Mouse (Mus musculus) neutrophil, adult 65 days (primary cell): ENCODE measurements around the gene Fam174b. TPM values are rescaled to one million over a fixed set of nuclear protein-coding genes. Genes with fewer than 3 reads are reported as not detected.

Source experiments
- total RNA-seq: library from RNA; stranded (reverse); gene quantifications from 2 replicates; pipeline ENCODE4 v1.2.4, GENCODE M21; 2023

Fam174b gene
- 0.44 and 0.48 TPM in 2 replicates for total RNA-seq

GRCm38 (mm10) chr7:73740111-73741035, at the start of gene Fam174b:
Gene Fam174b, plus strand, starts transcription at chr7:73740302.

Other genes starting within 250 kb of the Fam174b start
- gene Chd2, start 198.5 kb upstream of the Fam174b start, total RNA-seq: 203 and 281 TPM in 2 replicates